Mouse (Mus musculus) layer of hippocampus, postnatal 36 days (tissue): ENCODE results near the gene Tsnaxip1. TPM values are rescaled to one million over a fixed set of nuclear protein-coding genes. Genes with fewer than 3 reads are reported as not detected.

Source experiments
- DNase-seq, 2 experiments: peaks; one replicate each; pipeline ENCODE4 v3.0.0; 2022
- total RNA-seq, 2 experiments: library from RNA; stranded (reverse); gene quantifications; 2 replicates each; pipeline ENCODE4 v1.2.3; 2021

Gene Tsnaxip1
- total RNA-seq, 2 experiments from 2014 or later, result 0.22 TPM; not detected in 1

- DNase-seq, result no peak
Measured at GRCm38 (mm10) chr8:105866364-105867029, 39.0 kb downstream of the Tsnaxip1 start.

GRCm38 (mm10) chr8:105874301-105874700, 46.8 kb downstream of the Tsnaxip1 start:
- DNase-seq, result no peak

- peak; percentile 82 to 85 for DNase-seq
Measured at GRCm38 (mm10) chr8:105880754-105881520, 53.4 kb downstream of the Tsnaxip1 start, which contains the start of gene Edc4. Gene Edc4, plus strand, starts transcription at chr8:105880881.

- DNase-seq, result no peak
Measured at GRCm38 (mm10) chr8:105889756-105890465, 62.4 kb downstream of the Tsnaxip1 start.

GRCm38 (mm10) chr8:105890870-105891269, 63.3 kb downstream of the Tsnaxip1 start:
- DNase-seq, result peak; percentile 70 to 72

- DNase-seq, result no peak
Measured at GRCm38 (mm10) chr8:105892432-105892831, 64.9 kb downstream of the Tsnaxip1 start.

GRCm38 (mm10) chr8:105893339-105893738, 65.8 kb downstream of the Tsnaxip1 start, which contains the start of gene Nrn1l:
Gene Nrn1l, plus strand, starts transcription at chr8:105893567.
- DNase-seq, result peak; percentile 69 to 76

Other genes starting within 250 kb of the Tsnaxip1 start
- gene Ripor1, start 222.5 kb upstream of the Tsnaxip1 start, total RNA-seq, result 10 to 100 TPM; 82.8 to 92.6 TPM
- 10 to 100 TPM; 73.6 to 80.1 TPM for gene Ctcf, start 191.2 kb upstream of the Tsnaxip1 start, total RNA-seq
- not detected for gene Agrp, start 190.3 kb upstream of the Tsnaxip1 start, total RNA-seq
- gene Carmil2, start 141.5 kb upstream of the Tsnaxip1 start, total RNA-seq, result 10 to 100 TPM; 69.3 to 72.7 TPM
- gene Acd, start 126.6 kb upstream of the Tsnaxip1 start, total RNA-seq, result 10 to 100 TPM; 37.1 to 38.7 TPM
- 10 to 100 TPM; 29.1 to 36.3 TPM for gene Pard6a, start 126.6 kb upstream of the Tsnaxip1 start, total RNA-seq
- not detected for gene 4933405L10Rik, start 120.1 kb upstream of the Tsnaxip1 start, total RNA-seq
- 1 to 10 TPM; 9.0 to 9.4 TPM for gene Enkd1, start 119.5 kb upstream of the Tsnaxip1 start, total RNA-seq
- 10 to 100 TPM; 21.9 to 22.5 TPM for gene Gfod2, start 69.1 kb upstream of the Tsnaxip1 start, total RNA-seq
- gene Ranbp10, start 381 bp upstream of the Tsnaxip1 start, total RNA-seq, result 10 to 100 TPM; 24.4 to 27.6 TPM
- gene Cenpt, start 25.5 kb downstream of the Tsnaxip1 start, total RNA-seq, result 10 to 100 TPM; 14.2 to 15.2 TPM
- gene Thap11, start 27.4 kb downstream of the Tsnaxip1 start, total RNA-seq, result 10 to 100 TPM; 42.2 to 42.3 TPM
- 10 to 100 TPM; 27.6 to 36.3 TPM for gene Nutf2, start 32.8 kb downstream of the Tsnaxip1 start, total RNA-seq
- 10 to 100 TPM; 59.2 to 68.2 TPM for gene Edc4, start 53.1 kb downstream of the Tsnaxip1 start, total RNA-seq
- 1 to 10 TPM in 1 of 2 experiments, under 1 TPM in 1; 1.00 to 3.0 TPM for gene Nrn1l, start 65.8 kb downstream of the Tsnaxip1 start, total RNA-seq
- gene Pskh1, start 72.7 kb downstream of the Tsnaxip1 start, total RNA-seq, result 1 to 10 TPM; 7.7 to 8.3 TPM
- gene Ctrl, start 106.1 kb downstream of the Tsnaxip1 start, total RNA-seq, result 1 to 10 TPM; 1.6 TPM
- 10 to 100 TPM; 57.0 to 69.0 TPM for gene Psmb10, start 110.7 kb downstream of the Tsnaxip1 start, total RNA-seq
- gene Lcat, start 115.7 kb downstream of the Tsnaxip1 start, total RNA-seq, result 10 to 100 TPM; 41.7 to 45.8 TPM
- 10 to 100 TPM; 20.5 to 20.7 TPM for gene Slc12a4, start 138.4 kb downstream of the Tsnaxip1 start, total RNA-seq
- not detected for gene Dpep3, start 151.7 kb downstream of the Tsnaxip1 start, total RNA-seq
- gene Dus2, start 163.6 kb downstream of the Tsnaxip1 start, total RNA-seq, result 10 to 100 TPM; 18.9 to 22.6 TPM
- under 1 TPM in 1 of 2 experiments, not detected in 1; 0.32 TPM for gene Dpep2nb, start 178.2 kb downstream of the Tsnaxip1 start, total RNA-seq
- 10 to 100 TPM; 11.5 to 14.6 TPM for gene Ddx28, start 184.2 kb downstream of the Tsnaxip1 start, total RNA-seq
- gene Nfatc3, start 231.1 kb downstream of the Tsnaxip1 start, total RNA-seq, result 10 to 100 TPM; 11.1 to 11.9 TPM